Mouse (Mus musculus) common myeloid progenitor, adult 5-6 weeks (primary cell): ENCODE data around the gene Zswim3. TPM values are rescaled to one million over a fixed set of nuclear protein-coding genes. Genes with fewer than 3 reads are reported as not detected.
A peak's percentile ranks its signal among the peaks of the same experiment; 100 is the strongest.
"Not testable (repeated sequence)": the region's sequence is repeated elsewhere in the genome, so short reads cannot be mapped to it uniquely, and the experiment has no call there.

ENCODE experiments used
- ATAC-seq: replicated peaks from 2 replicates; pipeline ENCODE4 v1.8.0; 2016; ENCODE audit warnings: low read depth, mild to moderate bottlenecking, moderate TSS enrichment, inconsistent platforms; ENCODE audit not compliant: poor library complexity, severe bottlenecking
- total RNA-seq: library from RNA; stranded (forward); fragments of 200-1000, 187-1606 nt; gene quantifications from 2 replicates; pipeline ENCODE4 v1.2.3, GENCODE M21; 2017

Gene Zswim3
- total RNA-seq, 1 experiment from 2014 or later, result 3.0 TPM

- no peak for ATAC-seq
Measured at GRCm38 (mm10) chr2:164778809-164779208, 26.1 kb upstream of the Zswim3 start.

GRCm38 (mm10) chr2:164779481-164780086 is 25.3 kb upstream of the Zswim3 start, which contains the start of gene Tnnc2:
Gene Tnnc2, minus strand, starts transcription at chr2:164779967.
- ATAC-seq, result no peak

GRCm38 (mm10) chr2:164781876-164782275 is 23.0 kb upstream of the Zswim3 start:
- no peak for ATAC-seq

- ATAC-seq, result no peak
Measured at GRCm38 (mm10) chr2:164783926-164784581, 20.8 kb upstream of the Zswim3 start.

GRCm38 (mm10) chr2:164784869-164785420 is 20.0 kb upstream of the Zswim3 start:
- ATAC-seq, result no peak

- peak; percentile 42 for ATAC-seq
Measured at GRCm38 (mm10) chr2:164785481-164786387, 19.2 kb upstream of the Zswim3 start, which contains the start of gene Snx21. Gene Snx21, plus strand, starts transcription at chr2:164785823.

GRCm38 (mm10) chr2:164786388-164786885 is 18.5 kb upstream of the Zswim3 start:
- ATAC-seq, result no peak

GRCm38 (mm10) chr2:164787032-164787431 is 17.9 kb upstream of the Zswim3 start:
- ATAC-seq, result peak; percentile 51

GRCm38 (mm10) chr2:164787779-164788178 is 17.1 kb upstream of the Zswim3 start:
- no peak for ATAC-seq

- ATAC-seq, result no peak
Measured at GRCm38 (mm10) chr2:164788411-164788810, 16.5 kb upstream of the Zswim3 start.

GRCm38 (mm10) chr2:164790451-164790850 is 14.4 kb upstream of the Zswim3 start:
- ATAC-seq, result no peak

GRCm38 (mm10) chr2:164791841-164792261 is 13.0 kb upstream of the Zswim3 start:
- no peak for ATAC-seq

- ATAC-seq, result no peak
Measured at GRCm38 (mm10) chr2:164792400-164793190, 12.3 kb upstream of the Zswim3 start.

GRCm38 (mm10) chr2:164793236-164793635 is 11.7 kb upstream of the Zswim3 start:
- peak; percentile 50 for ATAC-seq

GRCm38 (mm10) chr2:164793772-164794171 is 11.1 kb upstream of the Zswim3 start:
- ATAC-seq, result 0 out of 2 replicates have a peak, but pooled peaks have one; percentile 20

- peak; percentile 86 for ATAC-seq
Measured at GRCm38 (mm10) chr2:164794293-164794692, 10.6 kb upstream of the Zswim3 start.

- no peak for ATAC-seq
Measured at GRCm38 (mm10) chr2:164795868-164796267, 9.0 kb upstream of the Zswim3 start.

GRCm38 (mm10) chr2:164798554-164798953 is 6.3 kb upstream of the Zswim3 start:
- ATAC-seq, result not testable (repeated sequence)

- no peak for ATAC-seq
Measured at GRCm38 (mm10) chr2:164800252-164801004, 4.5 kb upstream of the Zswim3 start.
